Mouse (Mus musculus): ENCODE data around the gene 1810010D01Rik.

GRCm38 (mm10) chr7:145250225-145250624, 42.3 kb upstream of the 1810010D01Rik start:
- no peak for TF ChIP-seq USF1 (IDR thresholded peaks at IDR 0.05; ENCODE audit: low read depth)
- no peak for TF ChIP-seq MAX (IDR thresholded peaks at IDR 0.05)
- no peak for TF ChIP-seq CTCF (IDR thresholded peaks at IDR 0.05; ENCODE audit: control insufficient read depth, insufficient read depth, insufficient read length)
- no peak for TF ChIP-seq CEBPB (IDR thresholded peaks at IDR 0.05; ENCODE audit: low read depth)

Data from C2C12 (cell line).